Mouse (Mus musculus) kidney, postnatal 0 days (tissue): ENCODE measurements around the gene Phldb2. TPM values are rescaled to one million over a fixed set of nuclear protein-coding genes. Genes with fewer than 3 reads are reported as not detected.
A peak's percentile ranks its signal among the peaks of the same experiment; 100 is the strongest.

Experiments
- ATAC-seq: fragments of 200-750 bp; cut with Nextera tagmentation; replicated peaks from 2 replicates; pipeline ENCODE4 v1.8.0; 2017; ENCODE audit warnings: low read depth, moderate number of reproducible peaks, moderate TSS enrichment, moderate library complexity; ENCODE audit not compliant: low FRiP score
- DNase-seq: peaks from one replicate; pipeline ENCODE4 v3.0.0-alpha.2; 2016; ENCODE audit warnings: low spot score
- H3K27ac ChIP-seq: fragments of 300-500 bp; sonication (generic); 2 replicates; pipeline ENCODE4 v1.5.1; 2014; ENCODE audit warnings: mild to moderate bottlenecking
- H3K27me3 ChIP-seq: fragments of 300-500 bp; sonication (generic); 2 replicates; pipeline ENCODE4 v1.6.1; 2014; ENCODE audit warnings: low read length, mixed read lengths; ENCODE audit not compliant: insufficient read depth
- H3K36me3 ChIP-seq: fragments of 300-500 bp; sonication (generic); 2 replicates; pipeline ENCODE4 v1.6.1; 2014; ENCODE audit warnings: low read length, mixed read lengths; ENCODE audit not compliant: insufficient read depth
- H3K4me1 ChIP-seq: fragments of 300-500 bp; sonication (generic); replicated peaks from 2 replicates; pipeline ENCODE4 v1.6.1; 2014; ENCODE audit warnings: antibody characterized with exemption, low read length, mixed read lengths; ENCODE audit not compliant: insufficient read depth
- H3K4me2 ChIP-seq: fragments of 300-500 bp; sonication (generic); 2 replicates; pipeline ENCODE4 v1.6.1; 2014; ENCODE audit warnings: mild to moderate bottlenecking, low read length, moderate library complexity, mixed read lengths
- H3K4me3 ChIP-seq: fragments of 300-500 bp; sonication (generic); replicated peaks from 2 replicates; pipeline ENCODE4 v1.5.1; 2014; ENCODE audit warnings: low read depth, low read length
- H3K9ac ChIP-seq: fragments of 300-500 bp; sonication (generic); 2 replicates; pipeline ENCODE4 v1.6.1; 2014; ENCODE audit warnings: low read depth, low read length
- H3K9me3 ChIP-seq: fragments of 300-500 bp; sonication (generic); replicated peaks from 2 replicates; pipeline ENCODE4 v1.6.1; 2016; ENCODE audit warnings: low read length, inconsistent platforms, mixed read lengths
- CTCF ChIP-seq: IDR thresholded peaks from 2 replicates; pipeline ENCODE4 v1.5.1; 2016; ENCODE audit warnings: antibody characterized with exemption, low read depth, mild to moderate bottlenecking, moderate library complexity
- WGBS: fragments of 180-500 bp; shearing (Covaris S2); extraction: QIAGEN DNeasy Blood & Tissue Kit; methylation state at CpG from one replicate; pipeline ENCODE4 v1.1.7; 2014; 5-methylcytosine and 5-hydroxymethylcytosine counted together
- polyA plus RNA-seq: library from polyadenylated mRNA; unstranded; fragments of >200 nt; fragmentation: Nextera tagmentation; extraction: Ambion mirVana; gene quantifications from 2 replicates; pipeline ENCODE4 v1.2.1, GENCODE M21; 2015

The Phldb2 gene
- polyA plus RNA-seq, 1 experiment from 2014 or later: 74.2 TPM

- 84% methylated on average over 2 of the region's 2 CpGs for WGBS
- H3K4me1 ChIP-seq: 0 out of 2 replicates have a peak, but pooled peaks cover 14% of the 10 kb centered on the region
- no peaks in the 10 kb centered on the region for H3K9me3 ChIP-seq
- H3K9ac ChIP-seq: no peak overlapping the region
- no peak overlapping the region for H3K27ac ChIP-seq
- no peaks in the 10 kb centered on the region for H3K27me3 ChIP-seq
- no peaks in the 10 kb centered on the region for H3K36me3 ChIP-seq
- no peak for TF ChIP-seq CTCF
- no peak overlapping the region for H3K4me3 ChIP-seq
- ATAC-seq (no peak), DNase-seq (no peak)
- no peak overlapping the region for H3K4me2 ChIP-seq
Observed at GRCm38 (mm10) chr16:45940701-45941100, 12.7 kb downstream of the Phldb2 start.

- Histone ChIP-seq H3K27ac (no peak overlapping the region), H3K4me2 (no peak overlapping the region), H3K4me3 (no peak overlapping the region), H3K4me1 (peaks cover 4% of the 10 kb centered on the region; the same call in 1 of the 2 replicates), H3K9ac (no peak overlapping the region), H3K27me3 (no peaks in the 10 kb centered on the region), H3K36me3 (no peaks in the 10 kb centered on the region), H3K9me3 (no peaks in the 10 kb centered on the region)
- ATAC-seq: no peak
- no peak for DNase-seq
- TF ChIP-seq CTCF: peak; percentile 43; the same call in 1 of the 2 replicates
- 98% methylated on average over 3 of the region's 3 CpGs for whole genome bisulfite sequencing
Observed at GRCm38 (mm10) chr16:45939436-45939835, 14.0 kb downstream of the Phldb2 start.

GRCm38 (mm10) chr16:45937381-45937780, 16.0 kb downstream of the Phldb2 start:
- H3K4me3 ChIP-seq: no peak overlapping the region
- H3K27ac ChIP-seq: no peak overlapping the region
- peaks cover 4% of the 10 kb centered on the region; the same call in 1 of the 2 replicates for H3K4me1 ChIP-seq
- no peak for TF ChIP-seq CTCF
- no peak overlapping the region for H3K4me2 ChIP-seq
- no peak for ATAC-seq
- no peak for DNase-seq
- no peaks in the 10 kb centered on the region for H3K36me3 ChIP-seq
- 59% methylated on average over 2 of the region's 2 CpGs for WGBS
- no peaks in the 10 kb centered on the region for H3K27me3 ChIP-seq
- H3K9me3 ChIP-seq: no peaks in the 10 kb centered on the region
- no peak overlapping the region for H3K9ac ChIP-seq

- H3K27ac ChIP-seq: no peak overlapping the region
- no peak overlapping the region for H3K4me2 ChIP-seq
- H3K36me3 ChIP-seq: no peaks in the 10 kb centered on the region
- no peaks in the 10 kb centered on the region; the same call in 1 of the 2 replicates for H3K4me1 ChIP-seq
- H3K9me3 ChIP-seq: no peaks in the 10 kb centered on the region
- no peak for ATAC-seq
- H3K9ac ChIP-seq: no peak overlapping the region
- no peaks in the 10 kb centered on the region for H3K27me3 ChIP-seq
- no peak overlapping the region for H3K4me3 ChIP-seq
- no peak for TF ChIP-seq CTCF
- 45% methylated on average over 2 of the region's 2 CpGs for WGBS
- peak; percentile 65 for DNase-seq
Observed at GRCm38 (mm10) chr16:45936521-45936920, 16.9 kb downstream of the Phldb2 start.

GRCm38 (mm10) chr16:45935956-45936483, 17.4 kb downstream of the Phldb2 start:
- Histone ChIP-seq H3K4me1 (no peaks in the 10 kb centered on the region; the same call in 1 of the 2 replicates), H3K27me3 (no peaks in the 10 kb centered on the region), H3K27ac (no peak overlapping the region), H3K4me2 (no peak overlapping the region), H3K9ac (no peak overlapping the region), H3K4me3 (no peak overlapping the region), H3K36me3 (no peaks in the 10 kb centered on the region), H3K9me3 (no peaks in the 10 kb centered on the region)
- WGBS: 70% methylated on average over 3 of the region's 3 CpGs
- DNase-seq: no peak
- TF ChIP-seq CTCF: no peak
- no peak for ATAC-seq

- H3K9me3 ChIP-seq: no peaks in the 10 kb centered on the region
- no peak overlapping the region for H3K4me2 ChIP-seq
- no peak overlapping the region for H3K9ac ChIP-seq
- H3K27ac ChIP-seq: 0 out of 2 replicates have a peak overlapping the region, but pooled peaks have one; percentile 19
- 48% methylated on average over 2 of the region's 2 CpGs for WGBS
- no peaks in the 10 kb centered on the region for H3K36me3 ChIP-seq
- no peak overlapping the region for H3K4me3 ChIP-seq
- no peak for TF ChIP-seq CTCF
- no peaks in the 10 kb centered on the region for H3K27me3 ChIP-seq
- peak; percentile 10 for DNase-seq
- ATAC-seq: no peak
- H3K4me1 ChIP-seq: no peaks in the 10 kb centered on the region; the same call in 1 of the 2 replicates
Observed at GRCm38 (mm10) chr16:45934721-45935407, 18.5 kb downstream of the Phldb2 start.
